Mouse (Mus musculus) cerebellum, postnatal 10 days (tissue): Measurements from ENCODE around the gene Thtpa.

ENCODE experiments used
- DNase-seq, 2 experiments: peaks; one replicate each; pipeline ENCODE4 v3.0.0; 2021; ENCODE audit warnings: mixed read lengths in 2 of 2

Gene Thtpa

GRCm38 (mm10) chr14:55106990-55107389, 12.4 kb downstream of the Thtpa start:
- peak; percentile 40 to 42 for DNase-seq

DNA sequence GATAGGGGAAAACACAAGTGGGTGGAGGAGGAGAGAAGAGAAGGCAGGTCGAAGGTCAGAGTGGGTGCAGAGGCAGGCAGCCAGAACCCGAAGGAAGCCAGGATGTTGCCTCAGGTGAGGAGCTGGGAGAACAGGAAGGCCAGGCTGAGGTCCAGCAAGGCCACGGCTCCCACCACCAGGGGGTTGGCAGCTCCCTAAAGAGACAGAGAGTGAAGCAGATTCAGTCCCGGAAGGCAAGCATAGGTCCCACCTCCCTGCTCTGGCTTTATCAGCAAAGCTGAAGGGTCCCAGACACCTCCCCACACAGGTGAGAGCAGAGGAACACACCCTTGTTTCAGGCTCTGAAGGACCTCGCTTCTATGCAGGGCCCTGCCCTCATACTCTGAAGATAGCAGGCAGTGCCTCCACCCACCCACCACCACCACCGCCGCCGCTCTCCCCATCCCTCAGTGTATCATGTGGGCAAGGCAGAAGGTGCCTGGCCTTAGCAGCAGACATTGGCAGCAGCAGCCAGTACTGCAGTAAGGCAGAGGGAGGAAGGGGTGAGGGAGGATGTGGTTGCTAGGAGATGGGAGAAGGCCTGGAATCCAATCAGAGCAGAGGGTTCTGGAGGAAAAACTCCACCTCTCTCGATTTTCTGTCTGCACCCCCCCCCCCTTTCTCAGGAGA, 13.8 kb downstream of the Thtpa start:
- peak; percentile 89 to 93 for DNase-seq

GRCm38 (mm10) chr14:55109048-55109873, 14.7 kb downstream of the Thtpa start:
- peak; percentile 61 to 73 for DNase-seq

- no peak for DNase-seq
Observed at GRCm38 (mm10) chr14:55110076-55110475, 15.5 kb downstream of the Thtpa start.

GRCm38 (mm10) chr14:55111720-55112119, 17.1 kb downstream of the Thtpa start:
- peak; percentile 75 to 78 for DNase-seq

GRCm38 (mm10) chr14:55113351-55113974, 18.9 kb downstream of the Thtpa start:
- peak; percentile 47 to 50 for DNase-seq

DNA sequence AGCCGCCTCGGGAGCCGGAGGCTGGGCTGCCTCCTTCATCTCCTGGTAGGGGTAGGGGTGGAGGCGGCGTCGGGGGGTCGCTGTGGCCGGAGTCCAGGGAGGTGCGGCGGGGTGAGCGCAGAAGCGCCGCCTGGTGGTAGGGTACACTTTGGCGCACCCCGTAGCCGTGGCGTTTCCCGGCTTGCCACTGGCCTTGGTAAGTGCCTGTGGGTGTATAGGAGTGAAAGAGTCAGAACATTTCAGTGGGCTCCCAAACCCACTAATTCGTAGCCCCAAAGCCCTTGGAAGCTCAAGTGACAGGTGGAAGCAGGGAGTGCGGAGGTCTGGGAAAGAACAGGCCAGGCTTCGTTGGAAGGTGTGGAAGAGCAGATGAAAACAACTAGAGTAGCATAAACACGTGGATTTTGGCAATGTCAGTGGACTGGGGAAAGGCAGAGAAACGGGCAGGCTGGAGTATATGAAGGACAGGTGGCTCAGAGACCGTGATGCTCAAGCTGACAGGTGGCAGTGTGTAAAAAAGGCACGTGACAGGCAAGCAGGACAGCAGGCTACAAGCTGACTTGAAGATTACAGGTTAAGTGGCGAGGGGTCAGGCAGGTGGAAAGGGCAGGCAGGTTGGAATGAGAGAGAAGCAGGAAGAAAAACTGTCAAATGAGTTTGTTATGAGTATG, 19.5 kb downstream of the Thtpa start:
- DNase-seq = peak; percentile 75 to 78

DNA sequence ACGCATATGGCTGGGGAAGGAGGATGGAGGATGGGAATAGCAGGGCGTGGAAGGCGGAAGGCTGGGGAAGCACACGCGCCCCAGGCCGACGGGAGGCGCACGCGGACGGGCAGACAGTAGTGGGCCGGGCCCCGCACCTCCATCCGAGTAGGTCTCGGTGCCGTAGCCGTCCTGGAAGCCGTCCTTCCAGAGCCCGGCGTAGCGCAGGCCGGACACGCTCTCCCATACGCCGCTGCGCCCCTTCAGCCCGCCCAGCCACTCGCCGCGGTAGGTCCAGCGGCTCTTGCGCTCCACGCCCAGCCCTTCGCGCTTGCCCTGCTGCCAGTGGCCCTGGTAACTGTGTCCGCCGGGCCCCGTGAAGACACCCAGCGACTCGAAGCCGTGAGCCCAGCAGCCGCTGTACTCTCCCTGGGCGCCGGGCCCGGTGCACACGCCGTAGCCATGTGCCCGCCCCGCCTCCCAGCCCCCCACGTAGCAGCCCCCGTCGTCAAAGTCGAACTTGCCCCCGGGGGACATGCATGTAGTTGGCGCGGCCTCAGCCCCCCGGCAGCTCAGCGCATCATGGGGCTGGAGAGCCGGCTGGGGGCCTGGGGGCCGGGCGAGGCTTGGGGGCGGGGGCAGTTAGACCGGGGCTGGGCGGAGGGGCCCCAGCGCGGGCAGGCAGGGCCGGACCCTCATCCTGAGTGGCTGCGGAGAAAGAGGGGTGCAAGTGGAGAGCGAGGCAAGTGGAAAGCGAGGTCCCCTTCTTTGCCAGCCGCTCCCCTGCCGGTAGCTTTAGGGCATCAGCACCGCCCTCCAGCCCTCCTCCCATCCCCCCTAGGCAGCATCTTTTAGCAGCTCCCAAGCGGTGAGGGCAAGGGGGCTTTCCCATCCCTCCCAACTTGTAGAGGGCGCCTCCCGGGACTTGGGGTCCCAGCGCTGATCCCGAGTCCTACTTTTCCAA, 20.4 kb downstream of the Thtpa start:
- peak; percentile 85 to 87 for DNase-seq

DNA sequence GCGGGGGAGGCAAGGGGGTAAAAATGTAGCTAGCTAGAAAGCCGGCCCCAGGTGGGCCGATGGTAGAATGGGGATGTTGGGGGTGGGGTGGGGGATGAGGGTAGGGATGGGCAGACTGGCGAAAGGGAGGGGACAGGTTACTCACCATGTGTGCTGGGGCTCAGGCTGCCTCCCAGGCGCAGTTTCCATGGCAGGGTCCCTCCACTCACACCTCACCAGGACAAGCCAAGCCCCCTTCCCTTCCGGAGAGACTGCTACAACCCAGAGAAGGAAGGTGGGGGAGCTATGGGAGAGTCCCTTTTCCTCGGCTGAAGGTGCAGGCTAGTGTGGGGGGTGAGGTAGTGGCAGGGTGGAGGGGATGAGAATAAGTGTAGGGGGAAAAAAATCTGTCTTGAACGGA, 21.3 kb downstream of the Thtpa start:
- DNase-seq = peak; percentile 68 to 74

GRCm38 (mm10) chr14:55116425-55117200, 22.0 kb downstream of the Thtpa start, which contains the start of gene Jph4:
Jph4 (minus strand) TSS chr14:55116935.
- DNase-seq = peak; percentile 87 to 89

GRCm38 (mm10) chr14:55118852-55119251, 24.3 kb downstream of the Thtpa start:
- peak; percentile 91 to 92 for DNase-seq

- DNase-seq = peak; percentile 53 to 64
Observed at GRCm38 (mm10) chr14:55119421-55120134, 25.0 kb downstream of the Thtpa start.

DNA sequence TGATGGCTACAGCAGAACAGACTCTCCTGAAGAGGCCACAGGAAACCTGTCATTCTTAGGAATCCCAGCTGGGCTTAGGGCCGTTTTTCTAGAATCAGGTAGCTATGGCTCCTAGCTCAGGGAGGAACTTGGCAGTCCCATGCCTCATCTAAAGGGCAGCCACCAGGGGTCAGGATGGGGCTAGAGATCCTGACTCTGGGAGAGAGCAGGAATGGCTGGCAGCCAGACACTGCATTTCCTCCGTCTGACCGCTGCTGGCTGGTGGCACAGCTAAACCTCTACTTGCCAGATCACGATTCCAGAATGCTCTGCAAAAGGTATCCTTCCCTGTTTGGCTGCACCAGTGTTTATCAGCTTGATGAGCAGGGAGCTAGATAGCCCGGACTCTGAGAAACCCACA, 27.4 kb downstream of the Thtpa start:
- DNase-seq = peak; percentile 97 to 98

DNA sequence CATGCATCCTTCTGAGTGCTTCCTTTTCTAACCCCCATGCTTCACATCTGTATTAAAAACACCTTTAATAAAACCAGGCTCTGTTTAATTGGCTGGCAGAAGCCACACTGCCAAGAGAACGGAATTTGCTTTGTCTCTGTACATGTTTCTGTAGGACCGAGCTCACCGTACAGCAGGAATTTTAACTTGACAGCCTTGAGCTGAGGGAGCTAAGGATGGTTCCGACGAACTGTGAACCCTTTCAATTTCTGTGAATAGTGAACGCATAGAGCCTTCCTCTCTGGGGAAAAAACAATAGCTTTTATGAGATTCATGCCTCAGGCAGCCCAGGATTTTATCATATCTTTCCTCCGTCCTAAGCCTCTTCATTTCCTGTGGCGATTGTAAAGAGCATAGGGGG, 27.8 kb downstream of the Thtpa start:
- no peak for DNase-seq

- DNase-seq = no peak
Observed at GRCm38 (mm10) chr14:55125711-55126110, 31.1 kb downstream of the Thtpa start.

GRCm38 (mm10) chr14:55126521-55126920, 31.9 kb downstream of the Thtpa start:
- no peak for DNase-seq

GRCm38 (mm10) chr14:55135676-55136075, 41.1 kb downstream of the Thtpa start:
- DNase-seq = no peak

GRCm38 (mm10) chr14:55139313-55139712, 44.7 kb downstream of the Thtpa start:
- no peak for DNase-seq

GRCm38 (mm10) chr14:55146324-55146723, 51.7 kb downstream of the Thtpa start:
- DNase-seq = peak in 1 of 2 experiments; percentile 28

DNA sequence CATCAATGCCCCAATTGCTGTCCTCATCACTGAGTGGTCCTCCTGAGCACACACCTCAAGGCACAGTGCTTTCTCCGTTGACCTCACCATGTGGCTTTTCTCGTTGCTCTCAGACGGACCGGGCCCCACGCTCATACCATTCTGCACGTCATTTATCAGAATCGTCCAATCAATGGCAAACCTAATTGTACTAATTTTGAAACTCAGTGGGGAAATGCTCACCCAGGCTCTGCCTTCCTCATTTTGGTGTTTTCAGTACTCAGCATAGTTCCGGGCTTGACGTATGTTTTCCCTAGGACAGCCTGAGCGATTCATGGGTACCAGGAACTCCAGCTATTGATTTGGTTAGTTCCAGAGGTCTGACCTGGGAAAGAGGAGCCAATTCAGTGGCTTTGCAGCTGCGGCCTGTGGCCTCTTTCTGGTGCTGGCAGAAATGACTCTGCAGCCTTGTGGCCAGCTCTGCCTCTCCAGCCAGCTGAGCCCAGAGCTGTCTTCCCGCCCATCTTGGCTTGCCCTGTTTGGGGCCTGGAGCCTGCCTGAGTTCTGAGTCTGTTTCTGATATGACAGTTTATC, 52.3 kb downstream of the Thtpa start:
- DNase-seq = peak; percentile 74 to 78
